Mouse (Mus musculus): ENCODE results near the gene Ufsp2.

Gene Ufsp2

GRCm38 (mm10) chr8:46010746-46011680 is 35.7 kb downstream of the Ufsp2 start:
- no peak for DNase-seq (ENCODE audit: low read depth in 2 of 2, low spot score in 2 of 2)

GRCm38 (mm10) chr8:46022203-46022602 is 46.9 kb downstream of the Ufsp2 start:
- DNase-seq (ENCODE audit: low read depth in 2 of 2, low spot score in 2 of 2), result no peak

- DNase-seq (ENCODE audit: low read depth in 2 of 2, low spot score in 2 of 2), result no peak
Measured at GRCm38 (mm10) chr8:46022758-46023157, 47.4 kb downstream of the Ufsp2 start.

GRCm38 (mm10) chr8:46024392-46024791 is 49.1 kb downstream of the Ufsp2 start:
- DNase-seq (ENCODE audit: low read depth in 2 of 2, low spot score in 2 of 2), result no peak

GRCm38 (mm10) chr8:46036217-46036616 is 60.9 kb downstream of the Ufsp2 start:
- no peak for DNase-seq (ENCODE audit: low read depth in 2 of 2, low spot score in 2 of 2)

GRCm38 (mm10) chr8:46039666-46040065 is 64.3 kb downstream of the Ufsp2 start:
- DNase-seq (ENCODE audit: low read depth in 2 of 2, low spot score in 2 of 2), result no peak

GRCm38 (mm10) chr8:46040260-46040659 is 64.9 kb downstream of the Ufsp2 start:
- no peak for DNase-seq (ENCODE audit: low read depth in 2 of 2, low spot score in 2 of 2)

Measured in CD8-positive naive resting alpha-beta T cell, adult 2 months (primary cell).